Mouse (Mus musculus): ENCODE measurements around the gene Rnf148. TPM values are rescaled to one million over a fixed set of nuclear protein-coding genes. Genes with fewer than 3 reads are reported as not detected.

Gene Rnf148
- polyA plus RNA-seq (2015; fragmentation: Nextera tagmentation; extraction: Ambion mirVana): not detected in 2 replicates

GRCm38 (mm10) chr6:23655036-23655435, at the start of gene Rnf148:
Gene Rnf148 (minus strand): TSS chr6:23655136.
- ATAC-seq (replicated peaks): no peak
- Histone ChIP-seq H3K9me3 (no peaks in the 10 kb centered on the region), H3K4me2 (no peak within 1 kb of the TSS), H3K4me3 (no peak within 1 kb of the TSS), H3K4me1 (no peaks in the 10 kb centered on the region), H3K36me3 (replicated peaks) (no peaks in the 10 kb centered on the region), H3K9ac (no peak within 1 kb of the TSS), H3K27me3 (replicated peaks) (no peaks in the 10 kb centered on the region), H3K27ac (no peak within 1 kb of the TSS)
- WGBS: 82% methylated on average over 2 of the region's 2 CpGs

GRCm38 (mm10) chr6:23700879-23701278, 45.9 kb upstream of the Rnf148 start:
- Histone ChIP-seq H3K27ac (no peak overlapping the region), H3K9ac (no peak overlapping the region), H3K4me1 (no peaks in the 10 kb centered on the region), H3K9me3 (no peaks in the 10 kb centered on the region), H3K36me3 (replicated peaks) (no peaks in the 10 kb centered on the region), H3K4me2 (no peak overlapping the region), H3K27me3 (replicated peaks) (no peaks in the 10 kb centered on the region), H3K4me3 (no peak overlapping the region)
- WGBS: 72% methylated on average over 3 of the region's 3 CpGs
- no peak for ATAC-seq (replicated peaks)

- 82% methylated on average over 1 of the region's 1 CpGs for WGBS
Observed at GRCm38 (mm10) chr6:23678172-23678571, 23.2 kb upstream of the Rnf148 start.

GRCm38 (mm10) chr6:23650205-23650604, 4.7 kb downstream of the Rnf148 start, which contains the start of gene Rnf133:
Gene Rnf133 (minus strand): TSS chr6:23650305.
- H3K36me3 ChIP-seq (replicated peaks): no peaks in the 10 kb centered on the region
- no peak within 1 kb of the TSS for H3K4me3 ChIP-seq
- 90% methylated on average over 2 of the region's 2 CpGs for WGBS

More at GRCm38 (mm10) chr6:23678172-23678571, 23.2 kb upstream of the Rnf148 start:
- H3K27ac ChIP-seq: no peak overlapping the region
- no peak overlapping the region for H3K9ac ChIP-seq
- no peaks in the 10 kb centered on the region for H3K36me3 ChIP-seq (replicated peaks)
- H3K4me1 ChIP-seq: no peaks in the 10 kb centered on the region
- no peaks in the 10 kb centered on the region for H3K9me3 ChIP-seq
- no peak overlapping the region for H3K4me2 ChIP-seq
- ATAC-seq (replicated peaks): no peak
- no peaks in the 10 kb centered on the region for H3K27me3 ChIP-seq (replicated peaks)
- no peak overlapping the region for H3K4me3 ChIP-seq

GRCm38 (mm10) chr6:23648732-23649131, 6.2 kb downstream of the Rnf148 start:
- WGBS: 80% methylated on average over 8 of the region's 8 CpGs
- ATAC-seq (replicated peaks): no peak
- H3K27ac ChIP-seq: no peak overlapping the region
- no peaks in the 10 kb centered on the region for H3K27me3 ChIP-seq (replicated peaks)
- H3K9ac ChIP-seq: no peak overlapping the region
- no peak overlapping the region for H3K4me3 ChIP-seq
- no peaks in the 10 kb centered on the region for H3K9me3 ChIP-seq
- no peaks in the 10 kb centered on the region for H3K36me3 ChIP-seq (replicated peaks)
- H3K4me1 ChIP-seq: no peaks in the 10 kb centered on the region
- H3K4me2 ChIP-seq: no peak overlapping the region

More at GRCm38 (mm10) chr6:23650205-23650604, 4.7 kb downstream of the Rnf148 start, which contains the start of gene Rnf133:
- no peak for ATAC-seq (replicated peaks)
- no peak within 1 kb of the TSS for H3K4me2 ChIP-seq
- no peaks in the 10 kb centered on the region for H3K9me3 ChIP-seq
- no peak within 1 kb of the TSS for H3K9ac ChIP-seq
- H3K27me3 ChIP-seq (replicated peaks): no peaks in the 10 kb centered on the region
- H3K4me1 ChIP-seq: no peaks in the 10 kb centered on the region
- H3K27ac ChIP-seq: no peak within 1 kb of the TSS

- no peaks in the 10 kb centered on the region for H3K27me3 ChIP-seq (replicated peaks)
- no peaks in the 10 kb centered on the region for H3K36me3 ChIP-seq (replicated peaks)
- H3K27ac ChIP-seq: no peak overlapping the region
- no peaks in the 10 kb centered on the region for H3K4me1 ChIP-seq
- no peak for ATAC-seq (replicated peaks)
- H3K9me3 ChIP-seq: no peaks in the 10 kb centered on the region
- no peak overlapping the region for H3K4me3 ChIP-seq
- H3K9ac ChIP-seq: no peak overlapping the region
- no peak overlapping the region for H3K4me2 ChIP-seq
- WGBS: 76% methylated on average over 7 of the region's 7 CpGs
Observed at GRCm38 (mm10) chr6:23647627-23648247, 7.2 kb downstream of the Rnf148 start.

GRCm38 (mm10) chr6:23637081-23637480, 17.9 kb downstream of the Rnf148 start:
- no peaks in the 10 kb centered on the region for H3K4me1 ChIP-seq
- H3K9me3 ChIP-seq: no peaks in the 10 kb centered on the region
- 71% methylated on average over 3 of the region's 3 CpGs for WGBS
- no peaks in the 10 kb centered on the region for H3K27me3 ChIP-seq (replicated peaks)
- no peaks in the 10 kb centered on the region for H3K36me3 ChIP-seq (replicated peaks)
- ATAC-seq (replicated peaks): no peak
- no peak overlapping the region for H3K27ac ChIP-seq
- H3K4me2 ChIP-seq: no peak overlapping the region
- H3K9ac ChIP-seq: no peak overlapping the region
- H3K4me3 ChIP-seq: no peak overlapping the region

- no peak overlapping the region for H3K4me2 ChIP-seq
- H3K27me3 ChIP-seq (replicated peaks): no peaks in the 10 kb centered on the region
- H3K9me3 ChIP-seq: no peaks in the 10 kb centered on the region
- H3K4me1 ChIP-seq: no peaks in the 10 kb centered on the region
- no peak overlapping the region for H3K4me3 ChIP-seq
- H3K36me3 ChIP-seq (replicated peaks): no peaks in the 10 kb centered on the region
- 90% methylated on average over 3 of the region's 3 CpGs for WGBS
- no peak overlapping the region for H3K27ac ChIP-seq
- no peak overlapping the region for H3K9ac ChIP-seq
- ATAC-seq (replicated peaks): no peak
Observed at GRCm38 (mm10) chr6:23635208-23635607, 19.7 kb downstream of the Rnf148 start.

- Histone ChIP-seq H3K9ac (no peak overlapping the region), H3K4me2 (no peak overlapping the region), H3K4me1 (no peaks in the 10 kb centered on the region), H3K27me3 (replicated peaks) (no peaks in the 10 kb centered on the region), H3K4me3 (no peak overlapping the region), H3K36me3 (replicated peaks) (no peaks in the 10 kb centered on the region), H3K27ac (no peak overlapping the region), H3K9me3 (no peaks in the 10 kb centered on the region)
- 78% methylated on average over 9 of the region's 9 CpGs for WGBS
- no peak for ATAC-seq (replicated peaks)
Observed at GRCm38 (mm10) chr6:23634016-23634415, 20.9 kb downstream of the Rnf148 start.

GRCm38 (mm10) chr6:23630465-23630864, 24.5 kb downstream of the Rnf148 start:
- Histone ChIP-seq H3K9ac (no peak overlapping the region), H3K36me3 (replicated peaks) (no peaks in the 10 kb centered on the region), H3K27ac (no peak overlapping the region), H3K4me3 (no peak overlapping the region), H3K9me3 (no peaks in the 10 kb centered on the region), H3K4me2 (no peak overlapping the region), H3K27me3 (replicated peaks) (no peaks in the 10 kb centered on the region), H3K4me1 (no peaks in the 10 kb centered on the region)
- ATAC-seq (replicated peaks): no peak
- 16% methylated on average over 4 of the region's 4 CpGs for WGBS

Other genes with a start within 250 kb of the Rnf148 start
- gene Rnf133, start 4.8 kb downstream of the Rnf148 start, polyA plus RNA-seq (2015; fragmentation: Nextera tagmentation; extraction: Ambion mirVana): not detected in 2 replicates
- gene Cadps2, start 184.3 kb upstream of the Rnf148 start, polyA plus RNA-seq (2015; fragmentation: Nextera tagmentation; extraction: Ambion mirVana): 7.6 and 7.9 TPM in 2 replicates

Data from midbrain, embryonic 15.5 days (tissue).